Mouse (Mus musculus): ENCODE data around the gene Btrc.

Gene Btrc

DNA sequence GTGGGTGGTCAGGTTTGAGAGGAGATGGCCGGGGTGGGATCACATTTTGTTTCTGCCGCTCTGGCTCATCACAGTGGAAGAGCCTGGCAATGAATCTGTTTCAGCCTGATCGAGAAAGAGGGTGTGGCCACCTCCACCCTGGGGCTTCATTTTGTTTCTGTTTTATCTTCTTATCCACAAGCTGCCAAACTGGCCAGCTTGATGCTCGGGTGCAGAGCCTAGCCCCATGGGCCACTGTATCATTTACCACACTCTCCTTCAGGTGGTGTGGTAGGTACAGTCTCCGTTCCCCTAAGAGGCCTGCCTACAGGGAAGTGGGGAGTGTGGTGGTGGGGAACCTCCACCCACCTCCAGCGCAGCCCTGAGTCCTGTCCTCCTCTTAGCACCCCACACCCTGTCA, 209.5 kb downstream of the Btrc start:
- no peak for DNase-seq (ENCODE audit: low read depth, low spot score)

DNA sequence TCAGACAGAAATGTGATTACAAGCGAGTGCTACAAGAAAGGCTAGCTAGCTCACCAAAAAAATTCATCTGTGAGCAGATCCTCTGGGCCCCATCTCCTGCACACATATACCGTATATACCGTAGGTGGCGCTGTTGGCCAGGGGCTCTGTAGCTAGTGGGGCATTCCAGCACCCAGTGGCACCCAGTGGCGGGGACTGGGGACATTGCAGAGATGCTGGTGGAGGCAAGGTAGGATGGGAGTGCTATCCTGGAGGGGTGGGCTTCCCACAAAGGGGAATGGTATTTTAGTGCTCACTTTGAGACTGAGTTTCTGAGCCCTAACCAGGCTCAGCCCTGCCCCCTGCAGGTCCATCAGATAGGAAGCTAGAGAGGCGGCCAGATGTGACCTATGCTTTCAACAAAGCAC, 210.3 kb downstream of the Btrc start:
- peak; percentile 86 for DNase-seq (ENCODE audit: low read depth, low spot score)

DNA sequence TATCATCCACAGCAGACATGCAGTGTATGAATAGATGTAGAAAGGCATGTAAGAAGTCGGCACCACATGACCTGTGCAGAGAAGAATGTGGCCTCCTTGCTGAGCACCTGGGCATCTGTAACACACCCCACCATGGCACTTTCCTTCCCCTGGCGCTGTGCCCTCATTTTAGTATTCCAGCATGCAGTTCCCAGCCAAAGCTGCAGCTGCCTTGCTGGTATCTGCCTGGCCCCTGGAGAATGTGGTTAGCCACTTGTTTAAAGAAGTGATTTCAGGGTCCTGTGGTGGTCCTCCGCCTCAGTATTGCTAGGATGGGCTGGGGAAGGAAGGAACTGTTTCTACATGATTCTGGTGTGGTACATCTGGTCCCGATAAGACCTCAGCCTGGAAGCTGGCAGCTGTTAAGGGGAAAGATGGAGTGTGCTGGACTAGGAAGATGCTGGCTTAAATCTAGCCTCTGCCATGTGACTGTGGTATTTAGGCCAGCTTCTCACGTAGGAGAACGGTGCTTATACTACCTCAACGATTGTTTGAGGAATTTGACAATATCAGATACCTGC, 210.9 kb downstream of the Btrc start:
- DNase-seq (ENCODE audit: low read depth, low spot score): no peak

DNA sequence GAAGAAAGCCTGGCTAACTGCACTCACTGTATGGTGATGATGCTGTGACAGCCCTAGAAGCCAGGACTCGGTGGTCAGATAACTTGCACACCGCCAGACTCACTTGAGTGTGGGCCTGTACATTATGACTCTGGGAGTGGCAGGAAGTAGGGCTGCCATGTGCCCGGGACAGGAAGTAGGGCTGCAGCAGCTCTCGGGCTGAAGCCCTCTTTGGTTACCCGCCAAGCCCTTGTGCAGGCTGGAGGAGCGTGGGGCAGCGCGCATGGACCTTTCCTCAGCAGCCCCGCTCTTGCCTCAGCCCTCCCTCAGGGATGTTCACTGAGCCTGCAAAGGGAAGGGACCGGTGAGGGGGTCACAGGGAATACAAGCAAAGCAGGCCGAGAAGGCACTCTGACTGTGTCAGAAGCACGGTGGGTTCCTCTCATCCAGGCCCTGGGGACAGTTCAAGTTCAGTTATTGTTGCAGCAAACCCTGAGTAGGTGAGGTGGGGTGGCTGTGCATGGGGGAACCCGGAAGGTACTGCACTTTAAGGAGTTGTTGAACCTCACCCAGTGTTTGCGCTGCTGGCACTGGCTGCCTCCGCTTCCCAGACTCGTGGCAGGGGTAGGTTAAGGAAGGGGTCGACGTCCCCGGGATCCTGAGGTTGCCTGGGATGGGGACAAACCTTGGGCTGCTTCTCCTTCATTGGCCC, 211.6 kb downstream of the Btrc start:
- no peak for DNase-seq (ENCODE audit: low read depth, low spot score)

DNA sequence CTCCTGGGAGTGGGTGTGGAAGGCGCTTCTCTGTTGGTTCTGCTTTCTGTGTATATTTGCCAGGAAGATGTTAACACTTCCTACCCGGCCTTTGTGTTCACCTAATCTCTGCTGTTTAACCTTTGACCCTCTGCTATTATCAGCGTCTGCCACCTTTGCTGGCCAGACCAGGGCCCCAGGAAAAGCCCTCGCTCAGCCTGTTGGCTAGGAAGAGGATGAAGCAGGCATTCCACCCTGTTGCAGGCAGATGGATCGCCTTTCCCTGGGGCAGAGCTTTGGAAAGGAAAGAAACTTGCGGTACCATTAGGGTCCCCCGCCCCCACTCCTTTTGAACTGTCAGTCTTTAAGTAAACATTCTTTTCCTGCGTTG, 212.1 kb downstream of the Btrc start:
- DNase-seq (ENCODE audit: low read depth, low spot score): no peak

DNA sequence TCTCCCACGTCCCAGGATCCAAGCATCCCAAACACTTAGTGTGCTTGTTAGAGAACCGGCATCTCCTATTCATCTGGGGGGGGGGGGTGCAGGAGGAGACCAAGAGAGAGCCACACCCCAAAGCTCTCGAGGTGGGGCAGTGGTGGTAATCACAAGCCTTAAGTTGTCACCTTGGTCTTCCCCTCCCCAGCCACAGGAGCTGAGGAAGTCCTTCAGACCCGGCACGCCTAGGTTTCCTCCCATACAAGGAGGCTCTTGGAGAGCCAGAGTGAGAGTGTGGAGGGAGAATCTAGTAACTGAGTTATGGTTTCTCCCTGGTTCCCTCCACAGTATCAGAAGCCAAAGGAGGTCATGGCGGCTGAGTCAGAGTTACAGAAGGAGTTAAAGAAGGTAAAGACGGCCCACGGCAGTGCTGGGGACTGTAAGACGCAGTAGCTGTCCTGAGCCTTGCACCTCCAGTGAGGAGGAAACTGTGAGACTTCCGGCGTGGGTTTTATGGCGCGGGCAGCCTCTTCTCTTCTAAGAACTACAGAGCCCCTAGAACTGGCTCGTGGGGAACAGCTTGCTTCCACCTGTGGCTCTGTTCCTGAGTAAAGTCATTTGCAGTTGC, 213.7 kb downstream of the Btrc start:
- no peak for DNase-seq (ENCODE audit: low read depth, low spot score)

DNA sequence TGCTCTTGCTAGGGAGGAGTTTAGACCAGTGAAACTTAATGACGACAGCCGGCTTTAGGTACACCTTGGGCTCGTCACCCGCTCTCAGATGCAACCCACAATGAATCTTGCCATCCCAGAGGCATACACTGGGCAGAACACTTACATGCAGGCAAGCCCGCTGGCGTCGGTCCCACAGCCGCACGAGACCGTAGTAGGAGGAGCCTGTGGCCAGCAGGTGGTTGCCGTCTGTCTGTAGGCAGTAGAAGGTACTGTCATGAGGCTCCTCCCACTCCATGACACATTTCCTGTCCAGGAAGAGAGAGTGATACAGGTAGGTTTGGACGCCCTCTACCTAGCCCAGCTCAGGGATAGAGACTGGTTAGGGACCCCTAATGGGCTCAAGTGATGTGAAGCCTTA, 215.4 kb downstream of the Btrc start:
- DNase-seq (ENCODE audit: low read depth, low spot score): no peak

DNA sequence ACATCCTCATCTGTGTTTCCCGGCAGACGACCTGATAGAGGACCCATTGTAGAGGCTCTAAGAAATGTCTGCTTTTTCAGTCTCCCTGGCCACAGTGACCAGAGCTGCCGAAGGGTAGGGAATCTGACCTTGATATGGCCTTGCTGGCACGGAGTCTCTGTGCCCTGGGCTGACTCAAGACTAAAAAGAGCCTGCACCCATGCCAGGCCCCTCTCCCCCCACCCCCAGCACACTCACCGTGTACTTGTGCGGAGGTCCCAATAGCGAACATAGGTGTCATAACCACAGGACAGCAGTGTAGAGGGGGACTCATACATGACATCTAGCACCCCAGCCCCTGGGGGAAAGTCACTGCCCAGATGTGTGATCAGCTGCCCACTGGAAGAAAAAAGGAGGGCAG, 215.9 kb downstream of the Btrc start:
- no peak for DNase-seq (ENCODE audit: low read depth, low spot score)
